8 mouse cellular contexts compared by ENCODE assay signal in genomic region chr7:128529126-128529525, GRCm38 (mm10). TPM values are rescaled to one million over a fixed set of nuclear protein-coding genes. Genes with fewer than 3 reads are reported as not detected.
DNase-seq lines count a peak whose midpoint lies in the region; ATAC-seq and TF ChIP-seq lines count a peak whose summit lies in the region.

No protein-coding gene starts in this region.

- peak in 1 of 2 experiments; percentile 47 for DNase-seq in heart, adult 2 months
- no peak for DNase-seq in heart, adult 9 months (ENCODE audit: low spot score in 2 of 2)
- no peak for DNase-seq in right cerebral cortex, postnatal 4 days
- DNase-seq in spleen, adult 12 weeks (ENCODE audit: low spot score), result no peak
- DNase-seq in lung, postnatal 4 days, result no peak

- no peak for TF ChIP-seq POLR2A in heart, adult 2 months (IDR thresholded peaks at IDR 0.05; ENCODE audit: insufficient read depth, low read depth, low read length)

- H3K36me3 ChIP-seq in heart, adult 2 months (ENCODE audit: control insufficient read depth, insufficient read depth, low read length), result peaks cover 17% of the 10 kb centered on the region
- H3K36me3 ChIP-seq in C2C12 (ENCODE audit: control insufficient read depth, insufficient read depth), result peaks cover 16% of the 10 kb centered on the region
- no peaks in the 10 kb centered on the region for H3K36me3 ChIP-seq in forebrain, embryonic 15.5 days
- no peaks in the 10 kb centered on the region; the same call in 1 of the 2 replicates for H3K36me3 ChIP-seq in limb, embryonic 13.5 days

- H3K9ac ChIP-seq in heart, adult 2 months (ENCODE audit: low read depth, low read length), result peak overlapping the region; percentile 37
- no peak overlapping the region for H3K9ac ChIP-seq in forebrain, embryonic 15.5 days (replicated peaks)
- 0 out of 2 replicates have a peak overlapping the region, but pooled peaks have one; percentile 40 for H3K9ac ChIP-seq in limb, embryonic 13.5 days

- H3K4me2 ChIP-seq in forebrain, embryonic 15.5 days (replicated peaks), result no peak overlapping the region
- peak overlapping the region; percentile 38; the same call in 1 of the 2 replicates for H3K4me2 ChIP-seq in limb, embryonic 13.5 days (replicated peaks)

- peak overlapping the region; percentile 3; the same call in 1 of the 2 replicates for H3K4me3 ChIP-seq in heart, adult 2 months
- no peak overlapping the region for H3K4me3 ChIP-seq in C2C12 (ENCODE audit: insufficient read depth, poor library complexity, severe bottlenecking)
- no peak overlapping the region for H3K4me3 ChIP-seq in forebrain, embryonic 15.5 days
- no peak overlapping the region for H3K4me3 ChIP-seq in limb, embryonic 13.5 days

- H3ac ChIP-seq in C2C12 (ENCODE audit: control insufficient read depth, insufficient read length, low read depth), result peak overlapping the region; percentile 70

- no peak for ATAC-seq in forebrain, embryonic 15.5 days (replicated peaks)
- ATAC-seq in limb, embryonic 13.5 days (ENCODE audit: low FRiP score, low read depth), result no peak

- intact Hi-C loops in heart, adult 2 months (cut with DNase I), result no loop called here

- H3K27me3 ChIP-seq in heart, adult 2 months (ENCODE audit: control insufficient read depth, insufficient read depth, low read length), result no peaks in the 10 kb centered on the region
- no peaks in the 10 kb centered on the region for H3K27me3 ChIP-seq in C2C12 (ENCODE audit: control insufficient read depth, insufficient read depth, insufficient read length)
- peaks cover 1% of the 10 kb centered on the region; the same call in 1 of the 2 replicates for H3K27me3 ChIP-seq in forebrain, embryonic 15.5 days
- H3K27me3 ChIP-seq in limb, embryonic 13.5 days, result no peaks in the 10 kb centered on the region

- H3K79me2 ChIP-seq in heart, adult 2 months (replicated peaks; ENCODE audit: control insufficient read depth, insufficient read depth, low read length), result peaks cover 2% of the 10 kb centered on the region
- H3K79me2 ChIP-seq in C2C12 (ENCODE audit: control insufficient read depth, insufficient read depth), result peaks cover 100% of the 10 kb centered on the region

- peaks cover 36% of the 10 kb centered on the region for H3K4me1 ChIP-seq in heart, adult 2 months (ENCODE audit: control insufficient read depth, insufficient read depth, low read length)
- peaks cover 32% of the 10 kb centered on the region for H3K4me1 ChIP-seq in forebrain, embryonic 15.5 days
- H3K4me1 ChIP-seq in limb, embryonic 13.5 days, result peaks cover 59% of the 10 kb centered on the region

- WGBS in heart, adult 2 months, result 28% methylated on average over 6 of the region's 6 CpGs
- WGBS in forebrain, embryonic 15.5 days, result 51% methylated on average over 6 of the region's 6 CpGs
- 33% methylated on average over 6 of the region's 6 CpGs for WGBS in limb, embryonic 13.5 days

- no peak for TF ChIP-seq CTCF in heart, adult 2 months (IDR thresholded peaks at IDR 0.05)
- TF ChIP-seq CTCF in C2C12 (IDR thresholded peaks at IDR 0.05; ENCODE audit: control insufficient read depth, insufficient read depth, insufficient read length), result no peak

- H3K79me3 ChIP-seq in C2C12 (ENCODE audit: low read depth), result peaks cover 91% of the 10 kb centered on the region

- H3K27ac ChIP-seq in heart, adult 2 months, result peak overlapping the region; percentile 100
- peak overlapping the region; percentile 50; the same call in 1 of the 2 replicates for H3K27ac ChIP-seq in forebrain, embryonic 15.5 days (replicated peaks)
- no peak overlapping the region; the same call in 1 of the 2 replicates for H3K27ac ChIP-seq in limb, embryonic 13.5 days

- no peak for TF ChIP-seq EP300 in heart, adult 2 months (IDR thresholded peaks at IDR 0.05; ENCODE audit: insufficient read depth, low read depth, low read length)

- no peaks in the 10 kb centered on the region for H3K9me3 ChIP-seq in forebrain, embryonic 15.5 days
- H3K9me3 ChIP-seq in limb, embryonic 13.5 days, result no peaks in the 10 kb centered on the region

TF ChIP-seq in C2C12, 6 proteins besides CTCF, POLR2A, EP300 and RAD21:
- TF ChIP-seq MYOG (IDR thresholded peaks at IDR 0.05; ENCODE audit: control insufficient read depth, extremely low read depth, insufficient read length) (no peak), USF1 (IDR thresholded peaks at IDR 0.05; ENCODE audit: low read depth) (no peak), MYOD1 (IDR thresholded peaks at IDR 0.05; ENCODE audit: control insufficient read depth, insufficient read length, low read depth) (no peak), MAX (IDR thresholded peaks at IDR 0.05) (no peak)
TF ChIP-seq in C2C12: peak in this region for 0.

RNA-seq across cellular contexts. Expression of gene Bag3, which starts 5.7 kb away (rescaled TPM):
- total RNA-seq in heart, adult 2 months (2021), result 100 to 1,000 TPM; 259 to 296 TPM
- 133 and 148 TPM in 2 replicates for polyA plus RNA-seq in heart, adult 2 months (2012; rRNA removed)
- polyA plus RNA-seq in C2C12 (2012; fragmentation: generic; extraction: Trizol), result 78.2 TPM
- 1.4 and 2.2 TPM in 2 replicates for polyA plus RNA-seq in forebrain, embryonic 15.5 days (2015; fragmentation: Nextera tagmentation; extraction: Ambion mirVana)
- 13.9 and 15.2 TPM in 2 replicates for polyA plus RNA-seq in limb, embryonic 13.5 days (2015; fragmentation: Nextera tagmentation; extraction: Ambion mirVana)
